ENCODE assay signal across 8 mouse cellular contexts in genomic region chr16:23108943-23109342, GRCm38 (mm10). TPM values are rescaled to one million over a fixed set of nuclear protein-coding genes. Genes with fewer than 3 reads are reported as not detected.
A peak's percentile ranks its signal among the peaks of the same experiment; 100 is the strongest.
DNase-seq lines count a peak whose midpoint lies in the region; ATAC-seq and TF ChIP-seq lines count a peak whose summit lies in the region.

No protein-coding gene starts in this region.

- ATAC-seq in forebrain, embryonic 16.5 days, result no peak
- no peak for ATAC-seq in liver, embryonic 15.5 days (ENCODE audit: insufficient read depth)

- H3K27me3 ChIP-seq in heart, adult 2 months (ENCODE audit: control insufficient read depth, insufficient read depth, low read length), result no peaks in the 10 kb centered on the region
- H3K27me3 ChIP-seq in E14TG2a.4 (ENCODE audit: insufficient read depth, low read length), result no peaks in the 10 kb centered on the region
- no peaks in the 10 kb centered on the region for H3K27me3 ChIP-seq in forebrain, embryonic 16.5 days (replicated peaks; ENCODE audit: control insufficient read depth, insufficient read depth, low read length)
- H3K27me3 ChIP-seq in liver, embryonic 15.5 days, result no peaks in the 10 kb centered on the region

- no peak for TF ChIP-seq POLR2A in heart, adult 2 months (IDR thresholded peaks at IDR 0.05; ENCODE audit: insufficient read depth, low read depth, low read length)

- TF ChIP-seq EP300 in heart, adult 2 months (IDR thresholded peaks at IDR 0.05; ENCODE audit: insufficient read depth, low read depth, low read length), result no peak

- H3K36me3 ChIP-seq in heart, adult 2 months (ENCODE audit: control insufficient read depth, insufficient read depth, low read length), result peaks cover 44% of the 10 kb centered on the region
- H3K36me3 ChIP-seq in E14TG2a.4 (ENCODE audit: insufficient read depth, low read length), result peaks cover 60% of the 10 kb centered on the region
- H3K36me3 ChIP-seq in forebrain, embryonic 16.5 days (ENCODE audit: control insufficient read depth, insufficient read depth), result peaks cover 30% of the 10 kb centered on the region
- peaks cover 53% of the 10 kb centered on the region for H3K36me3 ChIP-seq in liver, embryonic 15.5 days (replicated peaks)

- peak overlapping the region; percentile 100 for H3K27ac ChIP-seq in heart, adult 2 months
- H3K27ac ChIP-seq in forebrain, embryonic 16.5 days (ENCODE audit: low read length), result no peak overlapping the region
- H3K27ac ChIP-seq in liver, embryonic 15.5 days (replicated peaks), result peak overlapping the region; percentile 94

- under 1% methylated on average over 5 of the region's 5 CpGs for WGBS in heart, adult 2 months
- 4% methylated on average over 5 of the region's 5 CpGs for WGBS in forebrain, embryonic 16.5 days
- 2% methylated on average over 5 of the region's 5 CpGs for WGBS in liver, embryonic 15.5 days (ENCODE audit: insufficient replicate concordance)

- no peak for DNase-seq in heart, adult 2 months
- no peak for DNase-seq in heart, postnatal 25 days (ENCODE audit: low spot score)
- no peak for DNase-seq in cerebellum, postnatal 14 days
- no peak for DNase-seq in thymus, postnatal 0 days (ENCODE audit: low spot score)
- DNase-seq in thymus, postnatal 25 days, result no peak

- H3K9ac ChIP-seq in heart, adult 2 months (ENCODE audit: low read depth, low read length), result 0 out of 2 replicates have a peak overlapping the region, but pooled peaks have one; percentile 48
- peak overlapping the region; percentile 100 for H3K9ac ChIP-seq in forebrain, embryonic 16.5 days (replicated peaks; ENCODE audit: low read depth, low read length)
- H3K9ac ChIP-seq in liver, embryonic 15.5 days, result peak overlapping the region; percentile 96

- peak overlapping the region; percentile 97 for H3K4me3 ChIP-seq in heart, adult 2 months
- peak overlapping the region; percentile 100 for H3K4me3 ChIP-seq in E14TG2a.4 (replicated peaks; ENCODE audit: low read length)
- H3K4me3 ChIP-seq in forebrain, embryonic 16.5 days (replicated peaks; ENCODE audit: low read length), result peak overlapping the region; percentile 100
- H3K4me3 ChIP-seq in liver, embryonic 15.5 days (replicated peaks), result peak overlapping the region; percentile 82

- H3K4me2 ChIP-seq in forebrain, embryonic 16.5 days (ENCODE audit: low read length), result peak overlapping the region; percentile 90
- H3K4me2 ChIP-seq in liver, embryonic 15.5 days, result peak overlapping the region; percentile 82

- TF ChIP-seq CTCF in heart, adult 2 months (IDR thresholded peaks at IDR 0.05), result no peak
- no peak for TF ChIP-seq CTCF in E14TG2a.4 (conservative IDR thresholded peaks at IDR 0.05; ENCODE audit: low read length)

- peaks cover 2% of the 10 kb centered on the region for H3K4me1 ChIP-seq in heart, adult 2 months (ENCODE audit: control insufficient read depth, insufficient read depth, low read length)
- peaks cover 33% of the 10 kb centered on the region for H3K4me1 ChIP-seq in E14TG2a.4 (replicated peaks; ENCODE audit: low read depth, low read length)
- H3K4me1 ChIP-seq in forebrain, embryonic 16.5 days (replicated peaks; ENCODE audit: control insufficient read depth, insufficient read depth, low read length), result peaks cover 34% of the 10 kb centered on the region
- peaks cover 44% of the 10 kb centered on the region for H3K4me1 ChIP-seq in liver, embryonic 15.5 days (replicated peaks)

- intact Hi-C loops in heart, adult 2 months (cut with DNase I), result loop anchor here (5.0 kb wide), 1 partner anchor 252 kb away; the partner anchor contains the start of genes Dnajb11 and Tbccd1
- intact Hi-C loops in heart, postnatal 25 days (cut with DNase I), result loop anchor here (5.0 kb wide), 1 partner anchor 118 kb away; no protein-coding TSS in a partner anchor

- no peaks in the 10 kb centered on the region for H3K9me3 ChIP-seq in E14TG2a.4 (ENCODE audit: low read length)
- no peaks in the 10 kb centered on the region for H3K9me3 ChIP-seq in forebrain, embryonic 16.5 days (ENCODE audit: control insufficient read depth, low read length)
- H3K9me3 ChIP-seq in liver, embryonic 15.5 days (replicated peaks), result no peaks in the 10 kb centered on the region

- H3K79me2 ChIP-seq in heart, adult 2 months (replicated peaks; ENCODE audit: control insufficient read depth, insufficient read depth, low read length), result peaks cover 7% of the 10 kb centered on the region

RNA-seq across cellular contexts. Expression of gene Eif4a2, which starts 1.7 kb away (rescaled TPM):
- 100 to 1,000 TPM; 337 to 385 TPM for total RNA-seq in heart, adult 2 months (2021)
- polyA plus RNA-seq in heart, adult 2 months (2012; rRNA removed), result 128 and 287 TPM in 2 replicates
- 100 to 1,000 TPM; 300 to 346 TPM for total RNA-seq in heart, postnatal 25 days (2021)
- polyA plus RNA-seq in forebrain, embryonic 16.5 days (2015; fragmentation: Nextera tagmentation; extraction: Ambion mirVana), result 378 and 390 TPM in 2 replicates
- 58.3 and 60.6 TPM in 2 replicates for polyA plus RNA-seq in liver, embryonic 15.5 days (2015; fragmentation: Nextera tagmentation; extraction: Ambion mirVana)
- polyA plus RNA-seq in thymus, postnatal 0 days (2015; fragmentation: Nextera tagmentation; extraction: Ambion mirVana), result 142 and 150 TPM in 2 replicates

RNA-seq across cellular contexts. Expression of gene Rfc4, which starts 18.6 kb away (rescaled TPM):
- total RNA-seq in heart, adult 2 months (2021), result 1 to 10 TPM; 6.2 to 7.3 TPM
- polyA plus RNA-seq in heart, adult 2 months (2012; rRNA removed), result 1.5 and 1.6 TPM in 2 replicates
- total RNA-seq in heart, postnatal 25 days (2021), result 1 to 10 TPM; 6.6 to 6.8 TPM
- 67.2 and 79.4 TPM in 2 replicates for polyA plus RNA-seq in forebrain, embryonic 16.5 days (2015; fragmentation: Nextera tagmentation; extraction: Ambion mirVana)
- 119 and 137 TPM in 2 replicates for polyA plus RNA-seq in liver, embryonic 15.5 days (2015; fragmentation: Nextera tagmentation; extraction: Ambion mirVana)
- polyA plus RNA-seq in thymus, postnatal 0 days (2015; fragmentation: Nextera tagmentation; extraction: Ambion mirVana), result 158 and 177 TPM in 2 replicates

RNA-seq across cellular contexts. Expression of gene Adipoq, which starts 37.4 kb away (rescaled TPM):
- total RNA-seq in heart, adult 2 months (2021), result 10 to 100 TPM in 1 of 2 experiments, 1 to 10 TPM in 1; 5.9 to 13.6 TPM
- 26.4 and 52.5 TPM in 2 replicates for polyA plus RNA-seq in heart, adult 2 months (2012; rRNA removed)
- 10 to 100 TPM in 1 of 2 experiments, 1 to 10 TPM in 1; 3.0 to 11.3 TPM for total RNA-seq in heart, postnatal 25 days (2021)
- polyA plus RNA-seq in forebrain, embryonic 16.5 days (2015; fragmentation: Nextera tagmentation; extraction: Ambion mirVana), result not detected in 2 replicates
- not detected in 2 replicates for polyA plus RNA-seq in liver, embryonic 15.5 days (2015; fragmentation: Nextera tagmentation; extraction: Ambion mirVana)
- polyA plus RNA-seq in thymus, postnatal 0 days (2015; fragmentation: Nextera tagmentation; extraction: Ambion mirVana), result 0.69 and 4.6 TPM in 2 replicates

RNA-seq across cellular contexts. Expression of gene Kng1, which starts 51.3 kb away (rescaled TPM):
- not detected for total RNA-seq in heart, adult 2 months (2021)
- polyA plus RNA-seq in heart, adult 2 months (2012; rRNA removed), result 0.50 TPM in 1 of 2 replicates, not detected in the other
- total RNA-seq in heart, postnatal 25 days (2021), result not detected
- not detected in 2 replicates for polyA plus RNA-seq in forebrain, embryonic 16.5 days (2015; fragmentation: Nextera tagmentation; extraction: Ambion mirVana)
- 918 and 1,131 TPM in 2 replicates for polyA plus RNA-seq in liver, embryonic 15.5 days (2015; fragmentation: Nextera tagmentation; extraction: Ambion mirVana)
- polyA plus RNA-seq in thymus, postnatal 0 days (2015; fragmentation: Nextera tagmentation; extraction: Ambion mirVana), result 0.17 and 0.76 TPM in 2 replicates

Comparison
In these comparisons a context has a peak if more than half of its experiments do, and no peak if none do; other contexts are left out.
1. H3K9ac ChIP-seq: peak in every context shown above with its lines; median percentile 100 in forebrain, embryonic 16.5 days; 96 in liver, embryonic 15.5 days; 48 in heart, adult 2 months.
2. RNA of gene Rfc4, which starts 18.6 kb away (polyA plus RNA-seq): 158 to 177 TPM in thymus, postnatal 0 days, 119 to 137 TPM in liver, embryonic 15.5 days and 67.2 to 79.4 TPM in forebrain, embryonic 16.5 days; 1.5 to 1.6 TPM in heart, adult 2 months; every median in the first group is over 10 times any median in the second.
3. Peak in every context shown above with its lines, with median percentiles within 50 percentile points of each other: H3K4me3 ChIP-seq.